Comparison of ENCODE assay signal across 7 mouse cellular contexts in genomic region chr2:30415157-30415935, GRCm38 (mm10). TPM values are rescaled to one million over a fixed set of nuclear protein-coding genes. Genes with fewer than 3 reads are reported as not detected.
DNase-seq lines count a peak whose midpoint lies in the region; ATAC-seq lines count a peak whose summit lies in the region.

Crat (minus strand) TSS chr2:30415813.

- intact Hi-C loops in left cerebral cortex, postnatal 14 days (cut with DNase I), result no loop called here

- peak; percentile 94 for DNase-seq in adrenal gland, adult 8-10 months
- DNase-seq in embryo, embryonic 10 days (ENCODE audit: low spot score), result peak; percentile 86
- DNase-seq in gastrocnemius, postnatal 10 days, result peak; percentile 93
- peak; percentile 90 to 92 for DNase-seq in left cerebral cortex, postnatal 14 days (ENCODE audit: low spot score in 2 of 2)
- peak; percentile 90 to 94 for DNase-seq in right cerebral cortex, postnatal 36 days (ENCODE audit: low spot score in 2 of 2)

- ATAC-seq in inflammation-experienced regulatory T-cells, adult 6 months, result peak; percentile 80
- ATAC-seq in megakaryocyte-erythroid progenitor cell, adult 5-6 weeks (replicated peaks; ENCODE audit: low FRiP score, low TSS enrichment, poor library complexity, severe bottlenecking), result peak; percentile 62

RNA-seq across cellular contexts. Expression of gene Crat, which starts in this region (rescaled TPM):
- total RNA-seq in adrenal gland, adult 8-10 months (2022), result 100 to 1,000 TPM in 1 of 4 experiments, 10 to 100 TPM in 3; 59.0 to 122 (median 95.3) TPM
- total RNA-seq in gastrocnemius, postnatal 10 days (2021), result 100 to 1,000 TPM; 228 to 262 TPM
- polyA plus RNA-seq in inflammation-experienced regulatory T-cells, adult 6 months (2017; shearing (Covaris generic)), result 1 to 10 TPM; 1.8 to 2.6 (median 1.9) TPM
- 10 to 100 TPM; 45.5 to 47.1 TPM for total RNA-seq in left cerebral cortex, postnatal 14 days (2021)
- 24.3 and 29.2 TPM in 2 replicates for total RNA-seq in megakaryocyte-erythroid progenitor cell, adult 5-6 weeks (2014; fragmentation: Nextera tagmentation)
- 11.2 and 16.0 TPM in 2 replicates for total RNA-seq in megakaryocyte-erythroid progenitor cell, adult 5-6 weeks (2017)

Comparison
In these comparisons a context has a peak if more than half of its experiments do, and no peak if none do; other contexts are left out.
1. Peak in every context shown above with its lines: DNase-seq and ATAC-seq.